Mouse (Mus musculus) E14TG2a.4 (cell line): ENCODE measurements at regions not wholly inside any gene's neighbourhood (a gene's known extent, or its start where the extent isn't known, plus 50 kb on each side); places are given as distances from the start of the nearest gene placed in this dataset.

Experiments used
- CTCF ChIP-seq: conservative IDR thresholded peaks from 2 replicates; pipeline ENCODE4 v1.5.1; 2014; ENCODE audit warnings: low read length
- NANOG ChIP-seq: IDR thresholded peaks from 2 replicates; pipeline ENCODE4 v1.6.1; 2014; ENCODE audit warnings: borderline replicate concordance, low read length, mixed read lengths

- TF ChIP-seq CTCF, result no peak
- TF ChIP-seq NANOG, result no peak
These were observed 294.4 kb upstream of the Nr5a2 start for GRCm38 (mm10) chr1:137254634-137255033.
